Mouse (Mus musculus): ENCODE data around the gene Tex35. TPM values are rescaled to one million over a fixed set of nuclear protein-coding genes. Genes with fewer than 3 reads are reported as not detected.
A peak's percentile ranks its signal among the peaks of the same experiment; 100 is the strongest.

Tex35 gene
- polyA plus RNA-seq, 1 experiment from 2014 or later, result not detected

DNA sequence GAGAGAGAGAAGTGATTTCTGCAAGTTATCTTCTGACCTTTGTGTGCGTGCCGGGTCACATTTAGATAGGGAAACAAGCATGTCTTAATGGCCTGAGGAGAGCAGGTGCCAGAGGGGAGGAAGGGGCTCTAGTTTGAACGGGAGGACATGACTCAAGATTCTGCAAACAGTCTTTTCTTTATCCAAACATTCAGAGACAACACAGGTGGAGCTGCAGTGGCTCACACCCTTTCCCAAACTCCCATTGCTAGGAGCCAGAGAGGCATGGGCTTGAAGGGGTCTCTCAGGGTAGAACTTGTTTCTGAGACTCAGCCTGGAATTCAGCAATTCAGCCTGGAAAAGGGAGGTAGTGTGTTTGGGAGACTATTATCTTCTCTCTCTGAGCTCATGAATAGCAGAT lies 15.4 kb upstream of the Tex35 start:
- 92% methylated on average over 3 of the region's 3 CpGs for WGBS
- no peak overlapping the region for H3K27ac ChIP-seq (ENCODE audit: low read length)
- no peak for ATAC-seq

DNA sequence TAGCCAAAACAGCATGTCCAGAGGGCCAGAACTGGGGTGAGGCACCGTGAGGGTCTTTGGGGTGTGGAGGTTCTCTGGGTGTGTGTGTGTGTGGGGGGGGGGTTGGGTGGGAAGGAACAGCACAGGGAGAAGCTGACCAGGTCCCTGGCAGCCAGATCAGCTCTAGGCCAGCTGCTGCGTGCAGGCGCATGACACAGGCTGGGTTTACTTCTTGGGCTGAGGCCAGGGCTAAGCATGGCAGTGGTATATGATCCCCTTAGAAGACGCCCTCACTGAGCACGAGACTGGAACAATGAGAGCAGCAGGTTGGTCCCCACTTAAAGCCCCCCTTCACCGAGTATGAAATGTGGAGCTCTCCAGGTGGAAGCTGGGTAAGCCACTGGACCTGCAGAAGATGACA lies 10.7 kb upstream of the Tex35 start:
- no peak overlapping the region for H3K9ac ChIP-seq (replicated peaks; ENCODE audit: low read depth, low read length)
- no peaks in the 10 kb centered on the region for H3K27me3 ChIP-seq (replicated peaks; ENCODE audit: control insufficient read depth, insufficient read depth, low read length)
- no peak for ATAC-seq
- H3K27ac ChIP-seq (ENCODE audit: low read length), result no peak overlapping the region
- H3K36me3 ChIP-seq (ENCODE audit: control insufficient read depth, insufficient read depth), result no peaks in the 10 kb centered on the region
- no peak overlapping the region for H3K4me2 ChIP-seq (ENCODE audit: low read length)
- 79% methylated on average over 6 of the region's 6 CpGs for WGBS
- no peaks in the 10 kb centered on the region for H3K4me1 ChIP-seq (replicated peaks; ENCODE audit: control insufficient read depth, insufficient read depth, low read length)
- H3K4me3 ChIP-seq (replicated peaks; ENCODE audit: low read length), result no peak overlapping the region
- no peaks in the 10 kb centered on the region for H3K9me3 ChIP-seq (ENCODE audit: control insufficient read depth, low read length)

More for the DNA sequence above, 15.4 kb upstream of the Tex35 start:
- no peak overlapping the region for H3K4me2 ChIP-seq (ENCODE audit: low read length)
- no peaks in the 10 kb centered on the region for H3K4me1 ChIP-seq (replicated peaks; ENCODE audit: control insufficient read depth, insufficient read depth, low read length)
- no peak overlapping the region for H3K4me3 ChIP-seq (replicated peaks; ENCODE audit: low read length)
- no peaks in the 10 kb centered on the region for H3K36me3 ChIP-seq (ENCODE audit: control insufficient read depth, insufficient read depth)
- H3K27me3 ChIP-seq (replicated peaks; ENCODE audit: control insufficient read depth, insufficient read depth, low read length), result no peaks in the 10 kb centered on the region
- H3K9me3 ChIP-seq (ENCODE audit: control insufficient read depth, low read length), result no peaks in the 10 kb centered on the region
- H3K9ac ChIP-seq (replicated peaks; ENCODE audit: low read depth, low read length), result no peak overlapping the region

DNA sequence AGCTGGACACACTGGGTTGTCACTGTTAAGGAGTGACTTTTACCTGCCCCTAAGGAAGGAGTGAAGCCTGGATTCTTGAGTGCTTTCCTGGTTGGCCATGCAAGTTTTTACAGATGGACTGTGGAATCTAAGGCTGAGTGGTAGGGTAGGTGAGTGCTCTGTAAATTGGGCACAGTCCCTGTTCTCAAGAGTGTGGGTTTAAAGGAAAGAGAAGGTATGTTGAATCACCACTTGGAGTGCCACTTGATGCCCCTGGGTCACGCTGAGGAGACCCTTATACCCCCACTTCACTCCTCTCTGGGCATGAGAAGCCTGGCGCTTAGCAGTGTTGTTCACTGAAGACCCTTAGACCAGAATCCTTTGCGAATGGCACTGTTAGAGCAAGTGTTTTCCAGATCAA lies 9.0 kb upstream of the Tex35 start:
- 95% methylated on average over 3 of the region's 3 CpGs for WGBS
- H3K9me3 ChIP-seq (ENCODE audit: control insufficient read depth, low read length), result no peaks in the 10 kb centered on the region
- H3K36me3 ChIP-seq (ENCODE audit: control insufficient read depth, insufficient read depth), result no peaks in the 10 kb centered on the region
- H3K27me3 ChIP-seq (replicated peaks; ENCODE audit: control insufficient read depth, insufficient read depth, low read length), result no peaks in the 10 kb centered on the region
- no peak overlapping the region for H3K27ac ChIP-seq (ENCODE audit: low read length)
- H3K9ac ChIP-seq (replicated peaks; ENCODE audit: low read depth, low read length), result no peak overlapping the region
- no peak overlapping the region for H3K4me3 ChIP-seq (replicated peaks; ENCODE audit: low read length)
- H3K4me2 ChIP-seq (ENCODE audit: low read length), result no peak overlapping the region
- H3K4me1 ChIP-seq (replicated peaks; ENCODE audit: control insufficient read depth, insufficient read depth, low read length), result no peaks in the 10 kb centered on the region
- ATAC-seq, result no peak

DNA sequence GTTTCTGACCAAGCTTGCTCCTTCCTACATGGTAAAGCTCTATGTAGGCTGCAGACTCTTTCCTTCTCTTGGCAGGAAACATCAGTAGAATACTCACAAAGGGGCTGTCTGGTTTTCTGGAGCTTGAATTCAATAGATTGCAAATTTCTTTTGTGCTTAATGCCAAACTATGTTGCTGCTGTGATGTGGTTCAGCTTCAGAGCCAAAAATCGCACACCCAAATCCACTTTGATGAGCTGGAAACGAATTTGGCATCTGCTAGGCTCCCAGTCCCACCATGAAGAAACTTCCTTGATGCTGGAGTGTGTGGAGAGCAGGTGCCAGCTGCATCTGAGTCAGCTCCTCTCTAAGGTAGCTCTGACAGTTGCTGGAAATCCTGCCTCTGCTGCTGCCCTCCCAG lies 6.0 kb upstream of the Tex35 start:
- Histone ChIP-seq H3K27me3 (replicated peaks; ENCODE audit: control insufficient read depth, insufficient read depth, low read length) (no peaks in the 10 kb centered on the region), H3K9ac (replicated peaks; ENCODE audit: low read depth, low read length) (no peak overlapping the region), H3K4me2 (ENCODE audit: low read length) (no peak overlapping the region), H3K9me3 (ENCODE audit: control insufficient read depth, low read length) (no peaks in the 10 kb centered on the region), H3K4me1 (replicated peaks; ENCODE audit: control insufficient read depth, insufficient read depth, low read length) (no peaks in the 10 kb centered on the region), H3K27ac (ENCODE audit: low read length) (no peak overlapping the region; the same call in 1 of the 2 replicates), H3K4me3 (replicated peaks; ENCODE audit: low read length) (no peak overlapping the region), H3K36me3 (ENCODE audit: control insufficient read depth, insufficient read depth) (no peaks in the 10 kb centered on the region)
- ATAC-seq, result peak; percentile 47
- WGBS, result 42% methylated on average over 2 of the region's 2 CpGs

DNA sequence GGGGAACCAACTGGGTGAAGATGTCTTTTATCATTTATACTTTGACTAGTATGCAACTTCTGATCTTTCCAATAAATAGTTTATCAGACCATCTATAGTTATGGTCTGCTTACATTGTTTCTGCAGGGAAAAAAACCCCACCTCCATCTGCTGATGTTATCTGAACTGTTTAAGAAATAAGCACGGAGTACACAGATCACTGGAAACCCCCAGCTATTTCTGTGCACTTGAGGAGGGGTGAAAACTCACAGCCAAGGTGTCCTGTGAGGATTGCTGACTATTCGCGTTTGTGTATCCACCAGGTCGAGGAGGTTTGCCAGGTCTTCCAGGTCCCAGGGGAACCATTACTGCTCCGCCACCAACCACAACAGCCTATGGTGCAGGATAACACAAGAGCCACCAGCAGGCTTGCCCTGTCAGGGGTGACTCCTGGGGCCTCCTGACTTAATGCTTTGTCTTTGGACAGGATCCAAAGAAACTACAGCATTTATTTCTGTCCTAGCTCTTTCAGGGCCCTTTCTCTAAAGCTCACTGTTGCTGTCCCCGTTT lies 1.9 kb upstream of the Tex35 start:
- Histone ChIP-seq H3K4me2 (ENCODE audit: low read length) (no peak overlapping the region), H3K9ac (replicated peaks; ENCODE audit: low read depth, low read length) (no peak overlapping the region), H3K9me3 (ENCODE audit: control insufficient read depth, low read length) (no peaks in the 10 kb centered on the region), H3K27me3 (replicated peaks; ENCODE audit: control insufficient read depth, insufficient read depth, low read length) (no peaks in the 10 kb centered on the region), H3K36me3 (ENCODE audit: control insufficient read depth, insufficient read depth) (no peaks in the 10 kb centered on the region), H3K4me3 (replicated peaks; ENCODE audit: low read length) (no peak overlapping the region), H3K27ac (ENCODE audit: low read length) (no peak overlapping the region), H3K4me1 (replicated peaks; ENCODE audit: control insufficient read depth, insufficient read depth, low read length) (no peaks in the 10 kb centered on the region)
- 76% methylated on average over 6 of the region's 6 CpGs for WGBS
- no peak for ATAC-seq

DNA sequence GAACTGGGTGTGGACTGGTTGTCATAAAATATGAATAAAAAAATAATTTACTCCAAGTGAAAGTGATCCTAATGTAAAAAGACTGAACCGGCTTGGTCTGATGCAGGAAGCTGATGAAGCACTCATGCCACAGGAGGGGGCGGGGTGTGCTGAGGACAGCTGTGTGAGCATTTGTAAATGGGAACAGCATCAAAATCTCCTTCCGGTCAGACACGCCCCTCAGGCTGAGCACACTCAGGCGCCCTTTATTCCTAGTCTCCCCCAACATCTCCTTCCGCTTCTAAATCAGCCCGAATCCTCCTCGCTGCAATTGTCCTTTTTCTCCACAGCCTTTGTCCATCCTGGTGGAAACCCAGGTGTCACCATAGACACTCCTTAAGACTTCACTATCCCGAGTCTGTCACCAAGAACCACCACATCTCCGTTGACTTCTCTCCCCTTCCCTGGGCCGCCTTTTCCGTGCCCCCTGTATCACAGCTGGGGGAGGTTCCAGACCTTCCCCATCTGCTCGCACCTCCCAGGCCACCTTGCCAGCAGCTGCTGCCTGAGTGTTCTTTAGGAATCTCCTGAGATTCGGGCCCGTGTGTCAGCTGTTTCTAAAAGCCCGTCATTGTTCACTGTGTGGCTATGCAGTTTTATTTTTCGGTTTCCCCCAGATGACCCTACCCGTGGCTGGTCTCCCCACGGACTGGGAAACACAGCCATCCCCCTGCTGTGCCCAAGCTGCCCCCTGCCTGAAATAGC lies 7.2 kb downstream of the Tex35 start:
- peak overlapping the region; percentile 49 for H3K4me2 ChIP-seq (ENCODE audit: low read length)

DNA sequence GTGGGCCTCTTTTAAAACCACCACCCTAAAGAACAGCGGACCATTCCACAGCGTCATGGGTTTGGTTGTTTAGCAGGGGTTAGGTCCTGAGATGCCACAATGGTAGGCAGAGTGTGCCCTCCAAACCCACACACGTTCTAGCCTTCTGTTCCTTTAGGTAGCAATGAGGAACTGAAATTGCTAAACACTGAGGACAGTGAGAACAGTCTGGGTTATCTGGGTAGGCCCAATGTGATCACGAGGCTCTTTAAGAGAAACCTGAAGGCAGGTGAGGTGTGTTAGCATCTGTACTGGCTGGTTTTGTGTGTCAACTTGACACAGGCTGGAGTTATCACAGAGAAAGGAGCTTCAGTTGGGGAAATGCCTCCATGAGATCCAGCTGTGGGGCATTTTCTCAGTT lies 12.9 kb downstream of the Tex35 start:
- Histone ChIP-seq H3K27ac (ENCODE audit: low read length) (no peak overlapping the region), H3K4me1 (replicated peaks; ENCODE audit: control insufficient read depth, insufficient read depth, low read length) (no peaks in the 10 kb centered on the region), H3K9ac (replicated peaks; ENCODE audit: low read depth, low read length) (no peak overlapping the region), H3K4me2 (ENCODE audit: low read length) (no peak overlapping the region), H3K9me3 (ENCODE audit: control insufficient read depth, low read length) (0 out of 2 replicates have a peak, but pooled peaks cover 2% of the 10 kb centered on the region), H3K36me3 (ENCODE audit: control insufficient read depth, insufficient read depth) (no peaks in the 10 kb centered on the region), H3K27me3 (replicated peaks; ENCODE audit: control insufficient read depth, insufficient read depth, low read length) (no peaks in the 10 kb centered on the region), H3K4me3 (replicated peaks; ENCODE audit: low read length) (no peak overlapping the region)
- 86% methylated on average over 4 of the region's 4 CpGs for WGBS
- no peak for ATAC-seq

More for the DNA sequence above, 7.2 kb downstream of the Tex35 start:
- Histone ChIP-seq H3K27me3 (replicated peaks; ENCODE audit: control insufficient read depth, insufficient read depth, low read length) (no peaks in the 10 kb centered on the region), H3K4me3 (replicated peaks; ENCODE audit: low read length) (peak overlapping the region; percentile 6; the same call in 1 of the 2 replicates), H3K9me3 (ENCODE audit: control insufficient read depth, low read length) (no peaks in the 10 kb centered on the region), H3K4me1 (replicated peaks; ENCODE audit: control insufficient read depth, insufficient read depth, low read length) (peaks cover 7% of the 10 kb centered on the region), H3K36me3 (ENCODE audit: control insufficient read depth, insufficient read depth) (no peaks in the 10 kb centered on the region), H3K27ac (ENCODE audit: low read length) (peak overlapping the region; percentile 6; the same call in 1 of the 2 replicates), H3K9ac (replicated peaks; ENCODE audit: low read depth, low read length) (peak overlapping the region; percentile 35)
- ATAC-seq, result peak; percentile 86
- WGBS, result 15% methylated on average over 19 of the region's 19 CpGs

DNA sequence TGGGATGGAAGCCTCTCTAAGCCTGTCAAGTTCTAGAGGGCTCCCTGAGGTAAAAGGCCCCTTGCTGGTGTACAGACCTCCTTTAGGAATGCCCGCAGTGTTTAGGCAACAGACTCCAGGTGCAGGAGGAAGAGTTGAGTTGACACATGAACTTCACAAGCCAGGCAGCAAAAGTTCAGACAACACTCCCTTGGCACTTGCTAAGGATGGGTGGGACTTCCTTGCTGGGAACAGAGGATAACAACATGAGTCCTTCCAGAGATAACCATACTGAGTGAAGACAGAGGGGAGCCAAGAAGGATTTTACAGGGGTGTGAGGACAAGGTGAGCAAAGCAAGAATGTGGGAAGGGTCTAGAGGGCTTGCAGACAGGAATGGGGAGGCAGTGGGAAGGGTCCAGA lies 15.9 kb downstream of the Tex35 start:
- H3K9me3 ChIP-seq (ENCODE audit: control insufficient read depth, low read length), result 0 out of 2 replicates have a peak, but pooled peaks cover 2% of the 10 kb centered on the region
- no peak overlapping the region for H3K4me3 ChIP-seq (replicated peaks; ENCODE audit: low read length)
- no peaks in the 10 kb centered on the region for H3K27me3 ChIP-seq (replicated peaks; ENCODE audit: control insufficient read depth, insufficient read depth, low read length)
- H3K4me1 ChIP-seq (replicated peaks; ENCODE audit: control insufficient read depth, insufficient read depth, low read length), result no peaks in the 10 kb centered on the region
- H3K4me2 ChIP-seq (ENCODE audit: low read length), result no peak overlapping the region
- H3K27ac ChIP-seq (ENCODE audit: low read length), result no peak overlapping the region
- no peaks in the 10 kb centered on the region for H3K36me3 ChIP-seq (ENCODE audit: control insufficient read depth, insufficient read depth)
- 73% methylated on average over 1 of the region's 1 CpGs for WGBS
- H3K9ac ChIP-seq (replicated peaks; ENCODE audit: low read depth, low read length), result no peak overlapping the region
- ATAC-seq, result no peak

DNA sequence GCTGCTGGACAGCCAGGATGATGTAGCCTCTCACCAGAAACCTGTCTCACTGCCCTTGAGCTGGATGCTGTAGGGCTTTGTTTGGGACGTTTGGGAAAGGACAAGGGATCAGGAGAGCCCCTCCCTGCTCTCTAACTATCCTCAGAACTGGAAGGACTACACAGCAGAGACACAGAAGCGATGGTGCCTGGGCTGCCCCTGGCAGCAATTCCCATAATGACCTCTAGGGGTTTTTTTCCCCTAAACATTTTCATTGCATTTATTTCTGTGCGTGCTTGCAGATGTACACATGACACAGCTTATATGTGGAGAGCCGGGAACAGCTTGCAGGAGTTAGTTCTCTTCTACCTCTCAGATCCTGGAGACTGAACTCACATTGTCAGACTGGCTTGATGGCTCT lies 16.3 kb downstream of the Tex35 start:
- H3K9me3 ChIP-seq (ENCODE audit: control insufficient read depth, low read length), result 0 out of 2 replicates have a peak, but pooled peaks cover 2% of the 10 kb centered on the region
- no peaks in the 10 kb centered on the region for H3K4me1 ChIP-seq (replicated peaks; ENCODE audit: control insufficient read depth, insufficient read depth, low read length)
- H3K4me2 ChIP-seq (ENCODE audit: low read length), result no peak overlapping the region
- ATAC-seq, result no peak
- no peak overlapping the region for H3K4me3 ChIP-seq (replicated peaks; ENCODE audit: low read length)
- H3K27me3 ChIP-seq (replicated peaks; ENCODE audit: control insufficient read depth, insufficient read depth, low read length), result no peaks in the 10 kb centered on the region
- H3K9ac ChIP-seq (replicated peaks; ENCODE audit: low read depth, low read length), result no peak overlapping the region
- 61% methylated on average over 4 of the region's 4 CpGs for WGBS
- no peak overlapping the region for H3K27ac ChIP-seq (ENCODE audit: low read length)
- no peaks in the 10 kb centered on the region for H3K36me3 ChIP-seq (ENCODE audit: control insufficient read depth, insufficient read depth)

Measured in forebrain, embryonic 16.5 days (tissue).